In the genomic region with DNA sequence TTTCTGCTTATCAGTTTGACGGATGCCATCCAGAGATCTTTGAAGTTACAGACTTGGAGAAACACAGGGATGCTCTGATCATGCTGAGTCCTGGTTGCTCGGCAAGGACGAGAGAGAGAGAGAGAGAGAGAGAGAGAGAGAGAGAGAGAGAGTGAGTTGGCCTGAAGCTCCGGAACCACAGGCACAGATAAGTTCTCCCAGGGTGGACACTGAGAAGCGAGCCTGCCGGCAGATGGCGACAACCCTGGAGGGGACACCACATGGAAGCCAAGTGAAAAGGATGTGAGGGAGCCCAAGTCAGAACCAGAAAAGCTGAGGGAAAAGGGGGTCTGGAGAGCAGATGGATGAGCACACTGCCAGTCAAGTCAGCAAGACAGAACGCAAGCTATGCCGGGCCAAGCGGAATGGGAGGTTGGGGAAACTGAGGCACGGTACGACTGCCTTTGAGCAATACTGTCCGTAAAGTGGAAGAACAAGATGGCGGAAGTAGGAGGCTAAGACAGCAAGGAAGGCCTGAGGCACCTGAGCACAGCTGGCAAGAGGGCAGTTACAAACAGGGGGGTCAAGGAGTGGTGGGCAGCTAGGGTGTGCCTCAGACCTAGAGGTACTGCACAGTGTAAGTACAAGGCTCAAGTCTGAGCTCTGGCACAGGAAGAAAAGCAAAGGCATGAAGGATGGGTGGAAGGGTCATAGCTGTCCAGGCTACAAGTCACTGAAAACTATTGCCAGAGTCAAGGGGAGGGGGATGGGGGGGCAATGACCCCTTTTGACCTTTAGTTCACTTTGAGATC, we compare ENCODE assay signal across 12 mouse cellular contexts.
A peak's percentile ranks its signal among the peaks of the same experiment; 100 is the strongest.
DNase-seq lines count a peak whose midpoint lies in the region; TF ChIP-seq lines count a peak whose summit lies in the region.
"Had no signal": no experiment of that assay in that cellular context is flagged by ENCODE, and none has a peak within 500 bp of the region (broad histone marks: within the 10 kb centered on the region; RNA-seq: fewer than 3 reads in every experiment).

No protein-coding gene starts in this region.

- DNase-seq in gastrocnemius, adult 2 months: no peak
- DNase-seq in gastrocnemius, postnatal 36 days: no peak
- DNase-seq in left cerebral cortex, postnatal 4 days: peak; percentile 24
- no peak for DNase-seq in left cerebral cortex, postnatal 10 days (ENCODE audit: extremely low spot score in 1 of 2, low spot score in 2 of 2)
- DNase-seq in ES-CJ7 (ENCODE audit: low read depth, low spot score): peak; percentile 66
- DNase-seq in adrenal gland, postnatal 25 days: peak; percentile 18
- no peak for DNase-seq in frontal cortex, postnatal 14 days (ENCODE audit: low spot score in 2 of 2)
- DNase-seq in c-Kit-positive CD71-positive TER-119-positive erythroid progenitor cells, embryonic 14.5 days (ENCODE audit: low spot score): no peak
- DNase-seq: cerebellum, adult 9-10 months; kidney, postnatal 4 days; thymus, postnatal 36 days had no signal

- no peak overlapping the region for H3K4me3 ChIP-seq in gastrocnemius, adult 2 months
- H3K4me3 ChIP-seq: embryonic facial prominence, embryonic 15.5 days had no signal

- peak; percentile 6; the same call in 1 of the 2 replicates for TF ChIP-seq CTCF in gastrocnemius, adult 2 months (IDR thresholded peaks at IDR 0.05)

- H3K27ac ChIP-seq in gastrocnemius, adult 2 months: no peak overlapping the region
- H3K27ac ChIP-seq: embryonic facial prominence, embryonic 15.5 days had no signal

- intact Hi-C loops in gastrocnemius, adult 2 months (cut with DNase I): no loop called here
- intact Hi-C loops in gastrocnemius, postnatal 36 days (cut with DNase I): no loop called here
- intact Hi-C loops in left cerebral cortex, postnatal 4 days (cut with DNase I): no loop called here
- intact Hi-C loops in left cerebral cortex, postnatal 10 days (cut with DNase I): no loop called here

Comparison
In these comparisons a context has a peak if more than half of its experiments do, and no peak if none do; other contexts are left out.
1. DNase-seq: peak in left cerebral cortex, postnatal 4 days (single experiment), ES-CJ7 (single experiment) and adrenal gland, postnatal 25 days (single experiment); none in gastrocnemius, adult 2 months (single experiment), gastrocnemius, postnatal 36 days (0 of 2), left cerebral cortex, postnatal 10 days (0 of 2), frontal cortex, postnatal 14 days (0 of 2) and c-Kit-positive CD71-positive TER-119-positive erythroid progenitor cells, embryonic 14.5 days (single experiment).